Mouse (Mus musculus): ENCODE measurements around the gene Hspa8.

Hspa8 gene

GRCm38 (mm10) chr9:40808061-40808906 is 7.5 kb downstream of the Hspa8 start:
- peak in 1 of 2 experiments; percentile 40 for DNase-seq (ENCODE audit: inconsistent age in 2 of 2, low spot score in 1 of 2)

GRCm38 (mm10) chr9:40808907-40809280 is 8.1 kb downstream of the Hspa8 start:
- no peak for DNase-seq (ENCODE audit: inconsistent age in 2 of 2, low spot score in 1 of 2)

GRCm38 (mm10) chr9:40811860-40812259 is 11.1 kb downstream of the Hspa8 start:
- DNase-seq (ENCODE audit: inconsistent age in 2 of 2, low spot score in 1 of 2) = no peak

GRCm38 (mm10) chr9:40814060-40814459 is 13.3 kb downstream of the Hspa8 start:
- no peak for DNase-seq (ENCODE audit: inconsistent age in 2 of 2, low spot score in 1 of 2)

- no peak for DNase-seq (ENCODE audit: inconsistent age in 2 of 2, low spot score in 1 of 2)
These were observed 16.7 kb downstream of the Hspa8 start for GRCm38 (mm10) chr9:40817325-40818028.

GRCm38 (mm10) chr9:40825601-40826000 is 24.8 kb downstream of the Hspa8 start:
- peak in 1 of 2 experiments; percentile 32 for DNase-seq (ENCODE audit: inconsistent age in 2 of 2, low spot score in 1 of 2)

GRCm38 (mm10) chr9:40827366-40827765 is 26.6 kb downstream of the Hspa8 start:
- DNase-seq (ENCODE audit: inconsistent age in 2 of 2, low spot score in 1 of 2) = no peak

- peak; percentile 50 to 87 for DNase-seq (ENCODE audit: inconsistent age in 2 of 2, low spot score in 1 of 2)
These were observed 33.8 kb downstream of the Hspa8 start for GRCm38 (mm10) chr9:40834569-40834968.

GRCm38 (mm10) chr9:40836681-40837080 is 35.9 kb downstream of the Hspa8 start:
- no peak for DNase-seq (ENCODE audit: inconsistent age in 2 of 2, low spot score in 1 of 2)

GRCm38 (mm10) chr9:40839662-40840061 is 38.9 kb downstream of the Hspa8 start:
- DNase-seq (ENCODE audit: inconsistent age in 2 of 2, low spot score in 1 of 2) = no peak

- no peak for DNase-seq (ENCODE audit: inconsistent age in 2 of 2, low spot score in 1 of 2)
These were observed 50.7 kb downstream of the Hspa8 start for GRCm38 (mm10) chr9:40851515-40851914.

- peak in 1 of 2 experiments; percentile 37 for DNase-seq (ENCODE audit: inconsistent age in 2 of 2, low spot score in 1 of 2)
These were observed 57.8 kb downstream of the Hspa8 start for GRCm38 (mm10) chr9:40858461-40859160.

- no peak for DNase-seq (ENCODE audit: inconsistent age in 2 of 2, low spot score in 1 of 2)
These were observed 58.4 kb downstream of the Hspa8 start for GRCm38 (mm10) chr9:40859196-40859595.

Data from adrenal gland, adult (tissue).